Mouse (Mus musculus) heart, postnatal 0 days (tissue): ENCODE results near the gene Trim56. TPM values are rescaled to one million over a fixed set of nuclear protein-coding genes. Genes with fewer than 3 reads are reported as not detected.

Experiments used
- ATAC-seq: fragments of 200-750 bp; cut with Nextera tagmentation; 2 replicates; pipeline ENCODE4 v1.8.0; 2017; ENCODE audit warnings: low read depth, moderate number of reproducible peaks, moderate library complexity; ENCODE audit not compliant: insufficient read depth
- DNase-seq: peaks from one replicate; pipeline ENCODE4 v3.0.0-alpha.2; 2016; ENCODE audit warnings: low spot score
- H3K27ac ChIP-seq: fragments of 300-500 bp; sonication (generic); 2 replicates; pipeline ENCODE4 v1.5.1; 2014; ENCODE audit warnings: low read depth, mild to moderate bottlenecking
- H3K27me3 ChIP-seq: fragments of 300-500 bp; sonication (generic); 2 replicates; pipeline ENCODE4 v1.6.1; 2014; ENCODE audit warnings: low read length, mixed read lengths; ENCODE audit not compliant: control insufficient read depth, insufficient read depth
- H3K36me3 ChIP-seq: fragments of 300-500 bp; sonication (generic); replicated peaks from 2 replicates; pipeline ENCODE4 v1.6.1; 2014; ENCODE audit warnings: low read length, mixed read lengths; ENCODE audit not compliant: control insufficient read depth, insufficient read depth
- H3K4me1 ChIP-seq: fragments of 300-500 bp; sonication (generic); 2 replicates; pipeline ENCODE4 v1.6.1; 2014; ENCODE audit warnings: antibody characterized with exemption; ENCODE audit not compliant: control insufficient read depth, insufficient read depth
- H3K4me2 ChIP-seq: fragments of 300-500 bp; sonication (generic); 2 replicates; pipeline ENCODE4 v1.6.1; 2014; ENCODE audit warnings: low read depth, mild to moderate bottlenecking, low read length, moderate library complexity
- H3K4me3 ChIP-seq: fragments of 300-500 bp; sonication (generic); 2 replicates; pipeline ENCODE4 v1.5.1; 2014; ENCODE audit warnings: low read depth, low read length
- H3K9ac ChIP-seq: fragments of 300-500 bp; sonication (generic); replicated peaks from 2 replicates; pipeline ENCODE4 v1.6.1; 2014; ENCODE audit warnings: low read depth, low read length, mixed read lengths
- H3K9me3 ChIP-seq: fragments of 300-500 bp; sonication (generic); replicated peaks from 2 replicates; pipeline ENCODE4 v1.6.1; 2016; ENCODE audit warnings: low read length; ENCODE audit not compliant: control insufficient read depth
- CTCF ChIP-seq: IDR thresholded peaks from 2 replicates; pipeline ENCODE4 v1.5.1; 2016; ENCODE audit warnings: antibody characterized with exemption, control low read depth, low read depth
- EP300 ChIP-seq: IDR thresholded peaks from 2 replicates; pipeline ENCODE4 v1.6.1; 2016; ENCODE audit warnings: antibody characterized with exemption, low read depth
- WGBS: fragments of 180-500 bp; shearing (Covaris S2); extraction: QIAGEN DNeasy Blood & Tissue Kit; methylation state at CpG from one replicate; pipeline ENCODE4 v1.1.7; 2014; 5-methylcytosine and 5-hydroxymethylcytosine counted together
- polyA plus RNA-seq: library from polyadenylated mRNA; unstranded; fragments of >200 nt; fragmentation: Nextera tagmentation; extraction: Ambion mirVana; gene quantifications from 2 replicates; pipeline ENCODE4 v1.2.1, GENCODE M21; 2015
- total RNA-seq: library from RNA; depleted of rRNA; stranded (reverse); fragments of >200 nt; gene quantifications from 2 replicates; pipeline ENCODE4 v1.2.3, GENCODE M21; 2014; ENCODE audit warnings: low replicate concordance

Gene Trim56
- total and polyA plus RNA-seq, 2 experiments from 2014 or later = 4.9 to 15.1 TPM

GRCm38 (mm10) chr5:137078616-137079015 is 37.4 kb downstream of the Trim56 start:
- H3K27me3 ChIP-seq = no peaks in the 10 kb centered on the region
- H3K27ac ChIP-seq = peak overlapping the region; percentile 92
- no peaks in the 10 kb centered on the region for H3K36me3 ChIP-seq
- peak; percentile 61 for DNase-seq
- ATAC-seq = no peak
- H3K4me1 ChIP-seq = peaks cover 43% of the 10 kb centered on the region
- 6% methylated on average over 6 of the region's 6 CpGs for WGBS
- no peak overlapping the region for H3K4me2 ChIP-seq
- no peaks in the 10 kb centered on the region for H3K9me3 ChIP-seq
- no peak overlapping the region for H3K4me3 ChIP-seq
- TF ChIP-seq EP300 = no peak
- no peak overlapping the region for H3K9ac ChIP-seq

- Histone ChIP-seq H3K9ac (no peak overlapping the region), H3K4me2 (no peak overlapping the region), H3K27ac (peak overlapping the region; percentile 92), H3K27me3 (no peaks in the 10 kb centered on the region), H3K4me3 (no peak overlapping the region), H3K9me3 (no peaks in the 10 kb centered on the region), H3K36me3 (no peaks in the 10 kb centered on the region), H3K4me1 (peaks cover 43% of the 10 kb centered on the region)
- WGBS = 82% methylated on average over 14 of the region's 14 CpGs
- DNase-seq (no peak), ATAC-seq (no peak)
- TF ChIP-seq CTCF = no peak
Measured at GRCm38 (mm10) chr5:137078041-137078440, 38.0 kb downstream of the Trim56 start.

- Histone ChIP-seq H3K36me3 (no peaks in the 10 kb centered on the region), H3K4me2 (no peak overlapping the region), H3K4me3 (no peak overlapping the region), H3K9ac (no peak overlapping the region), H3K9me3 (no peaks in the 10 kb centered on the region), H3K27ac (peak overlapping the region; percentile 92), H3K4me1 (peaks cover 50% of the 10 kb centered on the region), H3K27me3 (no peaks in the 10 kb centered on the region)
- no peak for DNase-seq
- no peak for ATAC-seq
- 73% methylated on average over 7 of the region's 7 CpGs for WGBS
- TF ChIP-seq EP300 (no peak), CTCF (no peak)
Measured at GRCm38 (mm10) chr5:137077187-137077586, 38.8 kb downstream of the Trim56 start.

- peak; percentile 86 for DNase-seq
- Histone ChIP-seq H3K4me2 (no peak overlapping the region), H3K4me1 (peaks cover 55% of the 10 kb centered on the region), H3K9ac (peak overlapping the region; percentile 24; the same call in 1 of the 2 replicates), H3K27ac (peak overlapping the region; percentile 92), H3K36me3 (no peaks in the 10 kb centered on the region), H3K27me3 (no peaks in the 10 kb centered on the region), H3K4me3 (no peak overlapping the region), H3K9me3 (no peaks in the 10 kb centered on the region)
- ATAC-seq = peak; percentile 64
- WGBS = 9% methylated on average over 11 of the region's 12 CpGs
- no peak for TF ChIP-seq EP300
- TF ChIP-seq CTCF = no peak
Measured at GRCm38 (mm10) chr5:137076191-137076930, 39.6 kb downstream of the Trim56 start.

- Histone ChIP-seq H3K27ac (peak overlapping the region; percentile 92), H3K27me3 (no peaks in the 10 kb centered on the region), H3K4me1 (peaks cover 55% of the 10 kb centered on the region), H3K36me3 (no peaks in the 10 kb centered on the region), H3K9me3 (no peaks in the 10 kb centered on the region), H3K4me3 (no peak overlapping the region), H3K9ac (peak overlapping the region; percentile 24; the same call in 1 of the 2 replicates), H3K4me2 (no peak overlapping the region)
- WGBS = 43% methylated on average over 6 of the region's 6 CpGs
- DNase-seq (no peak), ATAC-seq (no peak)
- no peak for TF ChIP-seq EP300
- no peak for TF ChIP-seq CTCF
Measured at GRCm38 (mm10) chr5:137075726-137076125, 40.3 kb downstream of the Trim56 start.

GRCm38 (mm10) chr5:137074191-137074651 is 41.8 kb downstream of the Trim56 start:
- WGBS = 43% methylated on average over 6 of the region's 6 CpGs
- Histone ChIP-seq H3K4me2 (no peak overlapping the region), H3K9me3 (no peaks in the 10 kb centered on the region), H3K27ac (peak overlapping the region; percentile 56), H3K9ac (no peak overlapping the region), H3K4me3 (no peak overlapping the region), H3K27me3 (no peaks in the 10 kb centered on the region), H3K4me1 (peaks cover 55% of the 10 kb centered on the region), H3K36me3 (no peaks in the 10 kb centered on the region)
- TF ChIP-seq CTCF (no peak), EP300 (no peak)
- peak; percentile 36 for DNase-seq
- no peak for ATAC-seq
